Mouse (Mus musculus) left cerebral cortex, adult 8-10 months (tissue): ENCODE measurements around the gene Nt5e. TPM values are rescaled to one million over a fixed set of nuclear protein-coding genes. Genes with fewer than 3 reads are reported as not detected.
"Not testable (repeated sequence)": the region's sequence is repeated elsewhere in the genome, so short reads cannot be mapped to it uniquely, and the experiment has no call there.

ENCODE experiments used
- DNase-seq, 2 experiments: peaks; one replicate each; pipeline ENCODE4 v3.0.0; 2022; ENCODE audit warnings: low spot score in 2 of 2
- total RNA-seq, 4 experiments: library from RNA; stranded (reverse); gene quantifications; 2 replicates each; pipeline ENCODE4 v1.2.4; 2022

Gene Nt5e
- 1 to 10 TPM; 4.7 to 6.5 (median 5.6) TPM for total RNA-seq

DNA sequence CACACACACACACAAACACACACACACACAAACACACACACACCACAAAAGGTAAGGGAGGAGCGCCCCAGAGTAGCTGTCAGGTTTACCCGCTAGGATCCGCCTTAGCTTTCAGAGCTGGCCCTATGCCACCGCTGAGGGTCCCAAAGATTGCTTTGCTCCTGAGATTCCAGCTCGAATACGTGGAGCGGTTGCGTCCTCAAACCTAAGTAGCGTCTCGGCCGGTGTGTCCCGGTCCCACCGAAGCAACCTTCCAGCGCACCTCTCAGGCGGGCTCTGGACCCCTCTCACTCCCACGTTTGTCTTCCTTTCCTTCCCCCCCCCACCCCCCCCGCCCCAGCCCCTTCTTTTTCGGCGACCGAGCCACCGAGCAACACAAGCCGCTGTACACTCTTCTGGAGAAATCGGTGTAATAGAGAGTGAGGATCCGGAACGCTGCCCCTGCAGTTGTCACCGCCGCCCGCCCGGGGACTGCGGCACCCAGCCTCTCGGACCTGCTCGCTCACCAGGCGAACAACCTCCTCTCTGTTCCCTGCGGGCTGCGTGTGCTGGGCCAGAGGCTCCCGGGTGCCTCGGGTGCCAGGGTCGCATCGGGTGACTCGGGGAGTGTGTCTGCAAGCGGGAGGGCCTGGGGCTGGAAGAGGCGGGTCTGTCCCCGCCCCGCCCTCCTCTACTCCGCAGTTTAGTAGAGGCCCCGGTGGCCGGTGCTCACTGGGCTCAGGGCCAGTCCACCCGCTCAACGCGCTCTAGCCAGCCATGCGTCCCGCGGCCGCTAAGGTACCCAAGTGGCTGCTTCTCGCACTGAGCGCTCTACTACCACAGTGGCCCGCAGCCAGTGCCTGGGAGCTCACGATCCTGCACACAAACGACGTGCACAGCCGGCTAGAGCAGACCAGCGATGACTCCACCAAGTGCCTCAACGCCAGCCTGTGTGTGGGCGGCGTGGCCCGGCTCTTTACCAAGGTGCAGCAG lies at the start of gene Nt5e:
Nt5e (plus strand) TSS at position 268 of the 972 bp plus-strand sequence.
- peak; percentile 47 to 81 for DNase-seq

DNA sequence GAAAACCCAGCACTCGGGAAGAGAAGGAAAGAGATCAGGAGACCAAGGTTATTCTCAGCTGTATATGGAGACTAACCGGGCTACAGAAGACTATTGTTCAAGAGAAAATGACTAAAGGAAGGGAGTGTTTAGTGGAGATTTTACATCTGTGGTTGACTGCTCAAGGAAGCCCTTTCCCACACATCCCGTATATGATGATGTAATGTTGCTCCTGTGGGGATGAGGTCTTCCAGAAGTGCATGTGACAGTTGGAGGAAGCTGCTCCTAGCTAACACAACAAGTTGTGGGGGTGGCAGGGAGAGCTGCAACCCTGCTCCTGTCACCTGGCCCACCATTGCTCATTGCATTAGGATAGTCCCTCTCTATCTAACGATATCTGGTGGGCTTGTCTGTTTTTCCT lies 49.4 kb upstream of the Nt5e start:
- no peak for DNase-seq

GRCm38 (mm10) chr9:88279728-88280127 lies 47.3 kb upstream of the Nt5e start:
- no peak for DNase-seq

GRCm38 (mm10) chr9:88289568-88290168 lies 37.3 kb upstream of the Nt5e start:
- no peak for DNase-seq

DNA sequence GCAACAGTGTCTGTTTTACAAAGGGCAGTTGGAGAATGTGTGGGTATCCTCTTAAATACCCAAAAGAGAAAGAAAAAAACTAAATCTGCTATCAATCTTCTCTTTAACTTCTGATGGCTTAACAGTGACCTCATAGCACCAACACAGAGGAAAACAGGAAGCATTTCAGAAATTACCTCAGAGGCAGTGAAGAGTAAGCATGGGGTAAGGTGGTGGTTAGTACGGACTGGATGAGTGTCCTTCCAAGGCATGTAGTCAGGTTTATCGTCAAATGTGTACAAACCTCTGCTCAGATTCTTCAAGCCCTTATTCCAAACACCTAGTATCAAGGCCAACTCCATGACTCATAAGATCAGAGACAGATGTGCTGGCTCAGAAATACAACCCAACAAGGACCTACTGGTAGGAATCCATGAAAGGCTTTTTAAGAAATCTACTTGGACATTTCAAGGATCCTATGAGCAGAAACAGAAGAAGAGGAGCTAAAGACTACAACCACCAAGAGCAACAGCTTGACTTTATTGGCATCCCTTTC lies 34.1 kb upstream of the Nt5e start:
- no peak for DNase-seq

GRCm38 (mm10) chr9:88295798-88296197 lies 31.2 kb upstream of the Nt5e start:
- no peak for DNase-seq

GRCm38 (mm10) chr9:88296321-88296720 lies 30.7 kb upstream of the Nt5e start:
- no peak for DNase-seq

- DNase-seq = not testable (repeated sequence)
Observed at GRCm38 (mm10) chr9:88297244-88297643, 29.8 kb upstream of the Nt5e start.

GRCm38 (mm10) chr9:88297871-88298658 lies 28.9 kb upstream of the Nt5e start:
- DNase-seq = no peak

- no peak for DNase-seq
Observed at GRCm38 (mm10) chr9:88307019-88307618, 19.9 kb upstream of the Nt5e start.

GRCm38 (mm10) chr9:88309127-88309526 lies 17.9 kb upstream of the Nt5e start:
- DNase-seq = no peak

DNA sequence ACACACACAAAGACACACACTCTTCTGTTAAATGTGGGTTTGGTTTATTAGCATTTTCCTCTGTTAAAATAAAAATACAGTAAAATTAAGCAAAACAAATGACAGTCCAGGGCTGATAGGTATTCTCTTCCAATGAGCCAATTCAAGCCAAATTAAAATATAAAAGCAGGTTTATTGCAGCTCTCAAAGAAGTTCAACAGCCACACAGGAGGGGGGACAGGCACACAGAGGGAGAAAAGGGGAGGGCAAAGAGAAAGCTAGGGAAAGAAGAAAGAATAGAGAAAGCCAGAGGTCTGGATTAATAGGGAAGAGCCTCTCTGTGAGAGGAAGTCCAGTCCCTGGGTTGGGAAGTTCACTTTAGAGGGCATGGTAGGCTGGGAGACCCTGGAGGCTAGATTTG lies 7.8 kb upstream of the Nt5e start:
- no peak for DNase-seq

DNA sequence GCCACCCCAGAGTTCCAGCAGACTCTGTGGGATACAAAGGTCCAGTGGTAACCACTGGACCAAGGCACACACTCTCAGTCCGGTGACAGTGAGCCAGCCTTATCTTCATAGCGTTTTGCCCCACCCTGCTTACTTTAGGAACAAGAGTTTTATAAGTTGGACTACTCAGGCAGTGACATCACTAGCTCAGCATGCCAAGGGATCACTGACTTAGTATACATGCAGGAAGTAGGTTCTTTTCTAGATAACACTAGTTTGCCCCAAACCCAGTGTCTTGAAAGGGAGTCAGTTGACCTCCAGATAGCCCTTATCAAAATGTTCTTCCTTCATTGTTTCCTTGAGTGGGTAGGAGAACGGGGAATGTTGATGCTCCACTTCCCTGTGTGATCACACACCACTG lies 2.4 kb upstream of the Nt5e start:
- DNase-seq = no peak

GRCm38 (mm10) chr9:88328666-88329065 lies 1.7 kb downstream of the Nt5e start:
- no peak for DNase-seq

DNA sequence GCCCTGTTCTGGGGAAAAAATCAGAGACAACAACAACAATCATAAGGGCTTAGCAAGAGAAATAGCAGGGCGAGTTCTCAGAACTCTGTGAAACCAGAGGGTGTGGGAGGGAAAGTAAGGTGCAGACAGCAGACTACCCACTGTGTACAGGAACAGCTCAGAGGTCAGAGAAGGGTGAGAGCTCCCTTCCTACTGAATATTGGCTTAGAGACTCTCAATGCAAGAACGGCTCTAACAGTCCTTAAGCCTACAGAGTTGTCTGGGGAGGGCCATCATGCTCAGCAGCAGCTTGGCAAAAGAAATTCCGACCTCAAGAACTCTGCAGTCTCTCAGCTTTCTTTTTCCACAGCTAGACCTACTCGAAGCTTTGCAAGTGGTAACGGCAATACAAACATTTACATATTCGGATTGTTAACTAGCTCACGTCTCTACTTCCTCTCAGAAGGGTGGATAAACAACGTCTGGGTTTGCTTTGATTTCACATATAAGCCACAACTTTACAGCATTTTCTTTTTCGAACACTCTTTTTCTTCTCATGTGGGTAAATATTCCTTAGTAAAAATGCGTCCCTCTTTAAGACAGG lies 2.3 kb downstream of the Nt5e start:
- DNase-seq = no peak

- no peak for DNase-seq
Observed at GRCm38 (mm10) chr9:88330316-88330715, 3.3 kb downstream of the Nt5e start.

GRCm38 (mm10) chr9:88332447-88332846 lies 5.5 kb downstream of the Nt5e start:
- DNase-seq = no peak

GRCm38 (mm10) chr9:88335839-88336238 lies 8.8 kb downstream of the Nt5e start:
- no peak for DNase-seq

DNA sequence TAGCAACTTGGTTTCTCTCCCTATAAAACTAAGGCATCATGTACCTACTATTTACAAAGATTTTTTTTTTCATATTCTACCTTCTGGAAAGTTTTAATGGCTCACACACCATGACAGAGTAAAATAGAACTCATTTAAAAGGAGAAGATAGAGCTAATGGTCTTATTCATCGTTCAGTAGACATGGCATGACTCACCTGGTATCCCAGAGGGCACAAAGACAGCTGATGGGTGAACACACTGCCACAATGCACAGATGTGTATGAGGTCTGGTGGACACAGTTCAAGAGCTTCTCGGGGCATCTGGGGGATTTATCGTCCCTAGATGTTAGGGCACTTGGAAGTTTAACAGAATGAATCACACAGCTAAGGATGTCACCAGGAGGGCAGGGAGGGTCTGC lies 13.8 kb downstream of the Nt5e start:
- no peak for DNase-seq

DNA sequence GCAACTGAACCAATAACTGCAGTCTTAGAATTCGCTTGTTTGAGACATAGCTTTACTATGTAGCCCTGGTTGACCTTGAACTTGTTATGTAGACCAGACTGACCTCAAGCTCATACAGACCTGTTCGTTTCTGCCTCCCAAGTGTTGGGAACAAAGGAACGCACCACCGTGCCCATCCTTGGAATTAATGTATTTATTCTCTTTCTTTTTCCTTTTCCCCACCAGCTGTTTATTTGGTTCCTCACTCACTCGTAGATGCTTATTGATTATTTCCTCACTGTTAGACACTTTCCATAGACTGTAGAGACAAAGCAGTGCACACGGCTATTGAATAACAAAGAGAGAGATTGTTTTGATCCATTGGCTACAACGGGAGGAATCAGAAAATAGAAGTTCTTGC lies 15.2 kb downstream of the Nt5e start:
- DNase-seq = no peak

DNA sequence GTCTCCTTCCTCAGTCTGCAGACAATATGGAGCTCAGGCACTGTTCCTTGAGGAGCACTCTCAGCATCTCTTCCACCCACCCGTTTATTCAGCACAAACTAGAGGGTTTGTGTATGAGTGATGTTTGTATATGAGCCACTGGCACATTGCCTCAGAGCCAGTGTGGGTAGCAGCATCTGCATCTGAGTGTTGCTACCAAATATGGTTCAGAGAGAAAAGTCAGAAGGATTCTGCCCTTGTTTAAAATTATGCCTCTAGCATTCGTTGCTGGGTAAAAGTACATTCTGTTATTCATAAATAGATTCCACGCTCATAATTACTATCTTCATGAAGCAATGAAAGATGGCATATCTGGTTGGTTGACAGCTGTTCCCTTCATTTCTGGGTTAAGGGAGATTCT lies 15.7 kb downstream of the Nt5e start:
- peak in 1 of 2 experiments; percentile 45 for DNase-seq
